ENCODE assay signal across 8 mouse cellular contexts in the genomic region with DNA sequence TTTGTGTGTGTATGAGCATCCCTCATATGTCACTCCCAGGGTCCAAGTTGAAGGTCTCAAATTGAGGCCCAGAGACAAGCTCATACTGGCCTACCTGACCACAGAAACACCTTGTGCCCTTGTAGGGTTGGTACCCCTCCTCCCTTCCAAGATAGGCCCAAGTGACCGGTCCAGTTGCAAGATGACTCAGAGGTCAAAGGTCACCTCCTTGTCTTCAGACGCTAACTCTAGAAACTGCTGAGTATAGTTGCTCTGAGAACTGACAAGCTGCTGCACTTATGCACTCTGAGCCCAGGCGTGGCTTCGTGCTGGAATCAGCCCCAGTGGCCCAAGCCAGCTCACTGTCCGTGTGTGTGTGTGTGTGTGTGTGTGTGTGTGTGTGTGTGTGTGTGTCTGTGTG. TPM values are rescaled to one million over a fixed set of nuclear protein-coding genes. Genes with fewer than 3 reads are reported as not detected.
DNase-seq lines count a peak whose midpoint lies in the region; ATAC-seq and TF ChIP-seq lines count a peak whose summit lies in the region.

No protein-coding gene starts in this region.

- 30% methylated on average over 5 of the region's 5 CpGs for WGBS in embryonic facial prominence, embryonic 14.5 days
- 20% methylated on average over 5 of the region's 5 CpGs for WGBS in kidney, adult 2 months
- 27% methylated on average over 5 of the region's 5 CpGs for WGBS in midbrain, postnatal 0 days

- H3K9me3 ChIP-seq in embryonic facial prominence, embryonic 14.5 days (ENCODE audit: control insufficient read depth, low read length) = no peaks in the 10 kb centered on the region
- no peaks in the 10 kb centered on the region for H3K9me3 ChIP-seq in midbrain, postnatal 0 days (ENCODE audit: low read length)

- no peak for TF ChIP-seq CTCF in left cerebral cortex, adult 2 months (IDR thresholded peaks at IDR 0.05)
- no peak for TF ChIP-seq CTCF in kidney, adult 2 months (conservative IDR thresholded peaks at IDR 0.05; ENCODE audit: insufficient read depth, insufficient read length, low read depth, low read length)
- TF ChIP-seq CTCF in midbrain, postnatal 0 days (IDR thresholded peaks at IDR 0.05) = no peak

- no peaks in the 10 kb centered on the region for H3K36me3 ChIP-seq in embryonic facial prominence, embryonic 14.5 days (ENCODE audit: control insufficient read depth, insufficient read depth, low read length)
- H3K36me3 ChIP-seq in kidney, adult 2 months (ENCODE audit: control insufficient read depth, insufficient read depth, low read length) = no peaks in the 10 kb centered on the region
- 0 out of 2 replicates have a peak, but pooled peaks cover 5% of the 10 kb centered on the region for H3K36me3 ChIP-seq in midbrain, postnatal 0 days (ENCODE audit: insufficient read depth, low read length)

- no peak overlapping the region for H3K4me2 ChIP-seq in embryonic facial prominence, embryonic 14.5 days (ENCODE audit: low read depth, low read length)
- H3K4me2 ChIP-seq in midbrain, postnatal 0 days (ENCODE audit: low read depth, low read length, poor library complexity, severe bottlenecking) = peak overlapping the region; percentile 88

- intact Hi-C loops in left cerebral cortex, adult 2 months (cut with DNase I) = no loop called here
- intact Hi-C loops in left cerebral cortex, postnatal 10 days (cut with DNase I) = no loop called here

- ATAC-seq in embryonic facial prominence, embryonic 14.5 days (ENCODE audit: low read depth) = no peak
- no peak for ATAC-seq in midbrain, postnatal 0 days (ENCODE audit: low FRiP score)

- H3K9ac ChIP-seq in embryonic facial prominence, embryonic 14.5 days (ENCODE audit: low read depth, low read length) = no peak overlapping the region
- H3K9ac ChIP-seq in midbrain, postnatal 0 days (replicated peaks; ENCODE audit: low read length, poor library complexity, severe bottlenecking) = no peak overlapping the region

- no peak for DNase-seq in left cerebral cortex, adult 2 months (ENCODE audit: extremely low spot score in 1 of 2, low spot score in 2 of 2)
- DNase-seq in left cerebral cortex, postnatal 10 days (ENCODE audit: extremely low spot score in 1 of 2, low spot score in 2 of 2) = no peak
- peak; percentile 33 for DNase-seq in embryonic facial prominence, embryonic 14.5 days (ENCODE audit: low spot score)
- DNase-seq in kidney, adult 2 months = peak; percentile 94
- DNase-seq in midbrain, postnatal 0 days (ENCODE audit: low spot score) = peak; percentile 26
- no peak for DNase-seq in spleen, postnatal 14 days (ENCODE audit: low spot score in 2 of 2)
- no peak for DNase-seq in cerebellum, postnatal 4 days (ENCODE audit: low spot score in 2 of 2)
- DNase-seq in urinary bladder, adult 2 months (ENCODE audit: low spot score) = no peak

- TF ChIP-seq POLR2A in kidney, adult 2 months (IDR thresholded peaks at IDR 0.05; ENCODE audit: low read depth, low read length) = no peak

- no peaks in the 10 kb centered on the region for H3K27me3 ChIP-seq in embryonic facial prominence, embryonic 14.5 days (replicated peaks; ENCODE audit: control insufficient read depth, insufficient read depth, low read length)
- H3K27me3 ChIP-seq in kidney, adult 2 months (replicated peaks; ENCODE audit: control insufficient read depth, insufficient read depth, low read length) = no peaks in the 10 kb centered on the region
- no peaks in the 10 kb centered on the region for H3K27me3 ChIP-seq in midbrain, postnatal 0 days (ENCODE audit: insufficient read depth, low read length)

- peak overlapping the region; percentile 96; the same call in 1 of the 2 replicates for H3K4me3 ChIP-seq in left cerebral cortex, adult 2 months
- H3K4me3 ChIP-seq in embryonic facial prominence, embryonic 14.5 days (ENCODE audit: low read depth, low read length) = no peak overlapping the region
- H3K4me3 ChIP-seq in kidney, adult 2 months (ENCODE audit: insufficient read depth, low read depth, low read length) = no peak overlapping the region
- peak overlapping the region; percentile 88 for H3K4me3 ChIP-seq in midbrain, postnatal 0 days (ENCODE audit: low read depth, low read length)

- H3K4me1 ChIP-seq in embryonic facial prominence, embryonic 14.5 days (ENCODE audit: control insufficient read depth, insufficient read depth, low read length) = peaks cover 3% of the 10 kb centered on the region; the same call in 1 of the 2 replicates
- peaks cover 11% of the 10 kb centered on the region; the same call in 1 of the 2 replicates for H3K4me1 ChIP-seq in kidney, adult 2 months (ENCODE audit: control insufficient read depth, insufficient read depth, low read length)
- H3K4me1 ChIP-seq in midbrain, postnatal 0 days (ENCODE audit: insufficient read depth, low read length) = 0 out of 2 replicates have a peak, but pooled peaks cover 6% of the 10 kb centered on the region

- H3K27ac ChIP-seq in left cerebral cortex, adult 2 months = no peak overlapping the region
- no peak overlapping the region for H3K27ac ChIP-seq in embryonic facial prominence, embryonic 14.5 days (replicated peaks; ENCODE audit: low read depth, low read length)
- H3K27ac ChIP-seq in kidney, adult 2 months (ENCODE audit: insufficient read depth, low read depth, low read length) = peak overlapping the region; percentile 78; the same call in 1 of the 2 replicates
- no peak overlapping the region for H3K27ac ChIP-seq in midbrain, postnatal 0 days (ENCODE audit: low read depth, low read length)

RNA-seq across cellular contexts. Expression of a gene that starts 2.4 kb away (rescaled TPM):
- total RNA-seq in left cerebral cortex, adult 2 months (2021) = 10 to 100 TPM; 86.7 to 93.1 TPM
- total RNA-seq in left cerebral cortex, postnatal 10 days (2021) = 10 to 100 TPM; 54.9 to 57.6 TPM
- polyA plus RNA-seq in embryonic facial prominence, embryonic 14.5 days (2014; fragmentation: Nextera tagmentation; extraction: Ambion mirVana) = 11.7 and 13.5 TPM in 2 replicates
- polyA plus RNA-seq in kidney, adult 2 months (2012; rRNA removed) = 27.5 and 39.3 TPM in 2 replicates
- 32.3 and 33.6 TPM in 2 replicates for total RNA-seq in midbrain, postnatal 0 days (2014; rRNA removed)
- polyA plus RNA-seq in midbrain, postnatal 0 days (2015; fragmentation: Nextera tagmentation; extraction: Ambion mirVana) = 27.0 and 27.6 TPM in 2 replicates
- 6.5 and 10.3 TPM in 2 replicates for polyA plus RNA-seq in urinary bladder, adult 2 months (2012; rRNA removed)

Comparison
In these comparisons a context has a peak if more than half of its experiments do, and no peak if none do; other contexts are left out.
1. DNase-seq: peak in embryonic facial prominence, embryonic 14.5 days (single experiment), kidney, adult 2 months (single experiment) and midbrain, postnatal 0 days (single experiment); none in left cerebral cortex, adult 2 months (0 of 2), left cerebral cortex, postnatal 10 days (0 of 2), spleen, postnatal 14 days (0 of 2), cerebellum, postnatal 4 days (0 of 2) and urinary bladder, adult 2 months (single experiment).
2. H3K4me3 ChIP-seq: peak in left cerebral cortex, adult 2 months (single experiment) and midbrain, postnatal 0 days (single experiment); none in embryonic facial prominence, embryonic 14.5 days (single experiment) and kidney, adult 2 months (single experiment).